In genomic region chr11:35546081-35546822, GRCm38 (mm10) we compare ENCODE assay signal across 21 mouse cellular contexts.
DNase-seq lines count a peak whose midpoint lies in the region; ATAC-seq and TF ChIP-seq lines count a peak whose summit lies in the region.
"Had no signal": no experiment of that assay in that cellular context is flagged by ENCODE, and none has a peak within 500 bp of the region (broad histone marks: within the 10 kb centered on the region; RNA-seq: fewer than 3 reads in every experiment).

No protein-coding gene starts in this region.

- H3K4me2 ChIP-seq in midbrain, embryonic 15.5 days = 0 out of 2 replicates have a peak overlapping the region, but pooled peaks have one; percentile 12
- H3K4me2 ChIP-seq in midbrain, embryonic 11.5 days = no peak overlapping the region
- H3K4me2 ChIP-seq in midbrain, embryonic 16.5 days (ENCODE audit: low read length) = 0 out of 2 replicates have a peak overlapping the region, but pooled peaks have one; percentile 2
- H3K4me2 ChIP-seq: forebrain, embryonic 15.5 days; heart, embryonic 12.5 days; liver, embryonic 12.5 days; lung, embryonic 14.5 days; stomach, embryonic 15.5 days had no signal

- no peaks in the 10 kb centered on the region for H3K36me3 ChIP-seq in midbrain, embryonic 15.5 days (replicated peaks)
- no peaks in the 10 kb centered on the region for H3K36me3 ChIP-seq in midbrain, embryonic 11.5 days (ENCODE audit: control insufficient read depth, insufficient read depth, low read length)
- H3K36me3 ChIP-seq in midbrain, embryonic 16.5 days (ENCODE audit: control insufficient read depth, insufficient read depth, low read length) = no peaks in the 10 kb centered on the region
- no peaks in the 10 kb centered on the region for H3K36me3 ChIP-seq in thymus, adult 2 months (ENCODE audit: control insufficient read depth, insufficient read depth, low read length)
- H3K36me3 ChIP-seq: forebrain, embryonic 15.5 days; G1E; heart, embryonic 12.5 days; liver, embryonic 12.5 days; stomach, embryonic 15.5 days had no signal

- WGBS in midbrain, embryonic 15.5 days = 57% methylated on average over 7 of the region's 7 CpGs
- WGBS in midbrain, embryonic 11.5 days = 56% methylated on average over 7 of the region's 7 CpGs
- WGBS in midbrain, embryonic 16.5 days = 59% methylated on average over 7 of the region's 7 CpGs
- WGBS in thymus, adult 2 months = 62% methylated on average over 7 of the region's 7 CpGs

- ATAC-seq in midbrain, embryonic 15.5 days (replicated peaks) = no peak
- ATAC-seq in midbrain, embryonic 11.5 days (ENCODE audit: low FRiP score) = no peak
- ATAC-seq in midbrain, embryonic 16.5 days = no peak
- ATAC-seq: CD4-positive, CD25-positive, alpha-beta regulatory T cell, adult 4 months; forebrain, embryonic 15.5 days; liver, embryonic 12.5 days had no signal

- H3K9me3 ChIP-seq in midbrain, embryonic 15.5 days = no peaks in the 10 kb centered on the region
- no peaks in the 10 kb centered on the region for H3K9me3 ChIP-seq in midbrain, embryonic 11.5 days (ENCODE audit: control insufficient read depth, low read length)
- H3K9me3 ChIP-seq in midbrain, embryonic 16.5 days (replicated peaks; ENCODE audit: control insufficient read depth, low read length, poor library complexity, severe bottlenecking) = no peaks in the 10 kb centered on the region
- H3K9me3 ChIP-seq: forebrain, embryonic 15.5 days; heart, embryonic 12.5 days; liver, embryonic 12.5 days; stomach, embryonic 15.5 days had no signal

- no peak overlapping the region for H3K9ac ChIP-seq in midbrain, embryonic 15.5 days
- no peak overlapping the region for H3K9ac ChIP-seq in midbrain, embryonic 11.5 days (ENCODE audit: low read length)
- H3K9ac ChIP-seq in midbrain, embryonic 16.5 days (ENCODE audit: low read depth, low read length) = no peak overlapping the region
- H3K9ac ChIP-seq: forebrain, embryonic 15.5 days; heart, embryonic 12.5 days; liver, embryonic 12.5 days; lung, embryonic 14.5 days; stomach, embryonic 15.5 days had no signal

- H3K4me1 ChIP-seq in midbrain, embryonic 15.5 days = peaks cover 13% of the 10 kb centered on the region
- H3K4me1 ChIP-seq in midbrain, embryonic 11.5 days (ENCODE audit: control insufficient read depth, insufficient read depth, low read length) = peaks cover 14% of the 10 kb centered on the region
- no peaks in the 10 kb centered on the region; the same call in 1 of the 2 replicates for H3K4me1 ChIP-seq in midbrain, embryonic 16.5 days (ENCODE audit: control insufficient read depth, insufficient read depth, low read length)
- no peaks in the 10 kb centered on the region for H3K4me1 ChIP-seq in thymus, adult 2 months (replicated peaks; ENCODE audit: control insufficient read depth, insufficient read depth, low read length)
- H3K4me1 ChIP-seq: liver, embryonic 12.5 days; stomach, embryonic 15.5 days had no signal

- DNase-seq in embryo, embryonic 10 days (ENCODE audit: low spot score) = peak; percentile 60
- DNase-seq in embryo, embryonic 11 days = no peak
- DNase-seq in midbrain, embryonic 11.5 days (ENCODE audit: low spot score, missing footprints) = no peak
- no peak for DNase-seq in heart, postnatal 25 days (ENCODE audit: low spot score)
- no peak for DNase-seq in adrenal gland, adult 18-20 months (ENCODE audit: low spot score in 2 of 2)
- DNase-seq in thymus, adult 2 months = no peak
- DNase-seq: cerebellum, postnatal 10 days; heart, postnatal 36 days; kidney, adult 2 months; lung, embryonic 14.5 days; lung, postnatal 4 days had no signal

- intact Hi-C loops in heart, postnatal 25 days (cut with DNase I) = no loop called here

- no peak overlapping the region for H3K27ac ChIP-seq in midbrain, embryonic 15.5 days
- H3K27ac ChIP-seq in midbrain, embryonic 11.5 days (ENCODE audit: low read depth, low read length) = no peak overlapping the region
- no peak overlapping the region for H3K27ac ChIP-seq in midbrain, embryonic 16.5 days (ENCODE audit: low read length)
- H3K27ac ChIP-seq in thymus, adult 2 months (ENCODE audit: control insufficient read depth, insufficient read depth, low read length) = no peak overlapping the region
- H3K27ac ChIP-seq: forebrain, embryonic 15.5 days; left cerebral cortex, adult 2 months; liver, embryonic 12.5 days; stomach, embryonic 15.5 days had no signal

- peaks cover 10% of the 10 kb centered on the region for H3K27me3 ChIP-seq in midbrain, embryonic 15.5 days (replicated peaks)
- peaks cover 2% of the 10 kb centered on the region; the same call in 1 of the 2 replicates for H3K27me3 ChIP-seq in midbrain, embryonic 11.5 days (ENCODE audit: control insufficient read depth, insufficient read depth, low read length)
- H3K27me3 ChIP-seq in midbrain, embryonic 16.5 days (ENCODE audit: control insufficient read depth, insufficient read depth, low read depth, low read length) = peaks cover 3% of the 10 kb centered on the region; the same call in 1 of the 2 replicates
- H3K27me3 ChIP-seq in thymus, adult 2 months (ENCODE audit: control insufficient read depth, insufficient read depth, low read length) = no peaks in the 10 kb centered on the region

- H3K4me3 ChIP-seq in midbrain, embryonic 15.5 days = no peak overlapping the region
- H3K4me3 ChIP-seq in midbrain, embryonic 11.5 days (ENCODE audit: low read depth, low read length) = no peak overlapping the region
- H3K4me3 ChIP-seq in midbrain, embryonic 16.5 days (ENCODE audit: low read depth, low read length) = no peak overlapping the region
- no peak overlapping the region for H3K4me3 ChIP-seq in thymus, adult 2 months (ENCODE audit: control insufficient read depth, insufficient read depth, low read length)
- H3K4me3 ChIP-seq: erythroblast, embryonic 14.5 days; forebrain, embryonic 15.5 days; heart, embryonic 12.5 days; left cerebral cortex, adult 2 months; liver, embryonic 12.5 days; stomach, embryonic 15.5 days had no signal

- no peak for TF ChIP-seq CTCF in thymus, adult 2 months (IDR thresholded peaks at IDR 0.05; ENCODE audit: borderline replicate concordance, control insufficient read depth, extremely low read depth, insufficient read depth, low read length, poor library complexity)

- TF ChIP-seq POLR2A in thymus, adult 2 months (IDR thresholded peaks at IDR 0.05; ENCODE audit: control insufficient read depth, extremely low read depth, insufficient read depth, low read length, poor library complexity) = no peak
